Mouse (Mus musculus) bone marrow macrophage, adult 2 months (primary cell): ENCODE results near the gene Slc16a6.

Experiments
- CTCF ChIP-seq: IDR thresholded peaks from 2 replicates; pipeline ENCODE4 v1.5.1; 2012; ENCODE audit warnings: low read depth, mild to moderate bottlenecking, low read length, moderate library complexity
- POLR2A ChIP-seq: IDR thresholded peaks from 2 replicates; pipeline ENCODE4 v1.6.1; 2012; ENCODE audit warnings: mild to moderate bottlenecking, low read depth, low read length, borderline replicate concordance

GRCm38 (mm10) chr11:109491844-109492243, 18.4 kb upstream of the Slc16a6 start:
- TF ChIP-seq POLR2A (no peak), CTCF (no peak)
